Mouse (Mus musculus): Measurements from ENCODE around the gene Fahd1. TPM values are rescaled to one million over a fixed set of nuclear protein-coding genes. Genes with fewer than 3 reads are reported as not detected.

Fahd1 gene
- 2.7 TPM for polyA plus RNA-seq (2017; shearing (Covaris generic))

GRCm38 (mm10) chr17:24850065-24850772, at the start of gene Fahd1:
Gene Fahd1 (minus strand): TSS chr17:24850364.

GRCm38 (mm10) chr17:24896241-24896992, 46.3 kb upstream of the Fahd1 start, which contains the start of gene Nme3:
Gene Nme3 (plus strand): TSS chr17:24896500.

GRCm38 (mm10) chr17:24894995-24895547, 44.9 kb upstream of the Fahd1 start, which contains the start of the genes Eme2 and Mrps34:
Gene Eme2 (minus strand): TSS chr17:24895087.
Gene Mrps34 (plus strand): TSS chr17:24895116.

GRCm38 (mm10) chr17:24886134-24886931, 36.2 kb upstream of the Fahd1 start, which contains the start of the genes Nubp2 and Spsb3:
Gene Nubp2 (minus strand): TSS chr17:24886349.
Gene Spsb3 (plus strand): TSS chr17:24886643.

GRCm38 (mm10) chr17:24865776-24866175, 15.6 kb upstream of the Fahd1 start, which contains the start of gene Igfals:
Gene Igfals (plus strand): TSS chr17:24865997.

GRCm38 (mm10) chr17:24839842-24840241, 10.3 kb downstream of the Fahd1 start, which contains the start of gene Hagh:
Gene Hagh (plus strand): TSS chr17:24840143.

GRCm38 (mm10) chr17:24803952-24804951, 45.9 kb downstream of the Fahd1 start, which contains the start of gene Meiob:
Gene Meiob (plus strand): TSS chr17:24804289.

Other genes with a start within 250 kb of the Fahd1 start
- gene Tsc2, start 217.7 kb downstream of the Fahd1 start, polyA plus RNA-seq (2017; shearing (Covaris generic)): 46.5 TPM
- gene Nthl1, start 217.7 kb downstream of the Fahd1 start, polyA plus RNA-seq (2017; shearing (Covaris generic)): 7.4 TPM
- gene Slc9a3r2, start 200.0 kb downstream of the Fahd1 start, polyA plus RNA-seq (2017; shearing (Covaris generic)): 0.26 TPM
- gene Npw, start 191.9 kb downstream of the Fahd1 start, polyA plus RNA-seq (2017; shearing (Covaris generic)): not detected
- 22.6 TPM for gene Zfp598, start 180.7 kb downstream of the Fahd1 start, polyA plus RNA-seq (2017; shearing (Covaris generic))
- gene Syngr3, start 160.4 kb downstream of the Fahd1 start, polyA plus RNA-seq (2017; shearing (Covaris generic)): 0.44 TPM
- 42.2 TPM for gene Gfer, start 154.2 kb downstream of the Fahd1 start, polyA plus RNA-seq (2017; shearing (Covaris generic))
- 3.2 TPM for gene Noxo1, start 154.1 kb downstream of the Fahd1 start, polyA plus RNA-seq (2017; shearing (Covaris generic))
- gene Tbl3, start 142.7 kb downstream of the Fahd1 start, polyA plus RNA-seq (2017; shearing (Covaris generic)): 64.1 TPM
- not detected for gene Rnf151, start 132.3 kb downstream of the Fahd1 start, polyA plus RNA-seq (2017; shearing (Covaris generic))
- gene Rps2, start 132.2 kb downstream of the Fahd1 start, polyA plus RNA-seq (2017; shearing (Covaris generic)): 779 TPM
- 194 TPM for gene Ndufb10, start 125.9 kb downstream of the Fahd1 start, polyA plus RNA-seq (2017; shearing (Covaris generic))
- not detected for gene Rpl3l, start 122.5 kb downstream of the Fahd1 start, polyA plus RNA-seq (2017; shearing (Covaris generic))
- gene Msrb1, start 113.7 kb downstream of the Fahd1 start, polyA plus RNA-seq (2017; shearing (Covaris generic)): 16.4 TPM
- not detected for gene Hs3st6, start 97.4 kb downstream of the Fahd1 start, polyA plus RNA-seq (2017; shearing (Covaris generic))
- not detected for gene Meiob, start 46.1 kb downstream of the Fahd1 start, polyA plus RNA-seq (2017; shearing (Covaris generic))
- 36.3 TPM for gene Hagh, start 10.2 kb downstream of the Fahd1 start, polyA plus RNA-seq (2017; shearing (Covaris generic))
- gene Igfals, start 15.6 kb upstream of the Fahd1 start, polyA plus RNA-seq (2017; shearing (Covaris generic)): not detected
- 106 TPM for gene Nubp2, start 36.0 kb upstream of the Fahd1 start, polyA plus RNA-seq (2017; shearing (Covaris generic))
- 64.5 TPM for gene Spsb3, start 36.3 kb upstream of the Fahd1 start, polyA plus RNA-seq (2017; shearing (Covaris generic))
- 46.2 TPM for gene Eme2, start 44.7 kb upstream of the Fahd1 start, polyA plus RNA-seq (2017; shearing (Covaris generic))
- gene Mrps34, start 44.8 kb upstream of the Fahd1 start, polyA plus RNA-seq (2017; shearing (Covaris generic)): 95.9 TPM
- gene Nme3, start 46.1 kb upstream of the Fahd1 start, polyA plus RNA-seq (2017; shearing (Covaris generic)): 56.5 TPM
- 52.6 TPM for gene Mapk8ip3, start 86.6 kb upstream of the Fahd1 start, polyA plus RNA-seq (2017; shearing (Covaris generic))
- gene Jpt2, start 110.3 kb upstream of the Fahd1 start, polyA plus RNA-seq (2017; shearing (Covaris generic)): 28.5 TPM
- 7.4 TPM for gene Cramp1l, start 165.4 kb upstream of the Fahd1 start, polyA plus RNA-seq (2017; shearing (Covaris generic))
- gene Ift140, start 165.7 kb upstream of the Fahd1 start, polyA plus RNA-seq (2017; shearing (Covaris generic)): 19.5 TPM
- 0.79 TPM for gene Tmem204, start 233.2 kb upstream of the Fahd1 start, polyA plus RNA-seq (2017; shearing (Covaris generic))